Mouse (Mus musculus) left cerebral cortex, postnatal 10 days (tissue): ENCODE results near the gene Atp5k. TPM values are rescaled to one million over a fixed set of nuclear protein-coding genes. Genes with fewer than 3 reads are reported as not detected.

Experiments used
- DNase-seq, 2 experiments: peaks; one replicate each; pipeline ENCODE4 v3.0.0; 2021 to 2022; ENCODE audit warnings: low spot score in 2 of 2, mixed read lengths in 1 of 2; ENCODE audit errors: extremely low spot score in 1 of 2
- intact Hi-C: fragments of 180-260 bp; cut with DNase I; formaldehyde crosslinking; loops from one replicate; pipeline ENCODE4 v1.15.1; 2025
- total RNA-seq, 2 experiments: library from RNA; stranded (reverse); gene quantifications; 2 replicates each; pipeline ENCODE4 v1.2.3; 2021

Atp5k gene
- total RNA-seq, 2 experiments from 2014 or later: 252 to 262 TPM

DNA sequence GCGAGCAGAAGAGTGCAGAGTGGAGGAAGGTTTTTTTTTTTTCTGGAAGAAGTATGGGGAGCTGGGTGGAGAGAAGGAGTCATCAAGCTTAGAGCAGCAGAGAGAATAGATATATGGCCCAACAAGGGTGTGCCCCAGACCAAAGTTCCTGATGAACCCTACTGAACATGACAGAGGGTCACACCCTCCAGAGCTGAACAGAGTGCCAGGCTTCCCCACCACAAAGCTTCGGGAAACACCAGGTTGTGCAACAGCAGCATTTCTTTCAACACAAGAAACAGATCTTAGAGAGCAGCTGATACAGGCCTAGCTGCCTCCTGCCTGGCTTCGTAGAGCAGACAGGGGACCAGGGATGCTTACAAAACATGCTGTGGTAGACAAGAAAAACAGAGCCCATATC, 12.7 kb upstream of the Atp5k start:
- DNase-seq: no peak
- intact Hi-C loops: no loop called here

DNA sequence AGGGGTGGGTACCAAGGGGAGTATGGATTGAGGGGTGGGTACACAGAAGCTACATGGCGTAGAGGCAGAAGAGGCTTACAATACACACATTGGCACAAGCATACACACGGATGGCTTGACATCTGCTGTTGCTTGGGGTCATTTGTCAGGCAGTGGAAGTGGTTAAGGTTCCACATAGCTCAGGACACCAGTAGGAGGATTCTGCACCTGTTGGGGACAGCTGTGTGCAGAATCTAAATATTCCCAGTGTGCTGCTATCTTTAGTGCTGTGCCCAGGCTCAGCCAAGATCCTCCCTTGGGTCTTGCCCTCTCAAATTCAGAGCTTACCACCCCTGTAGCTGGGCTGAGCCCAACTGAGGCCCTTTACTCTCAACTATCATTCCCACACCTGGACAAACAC, 1.9 kb upstream of the Atp5k start:
- DNase-seq: no peak
- intact Hi-C loops: no loop called here

DNA sequence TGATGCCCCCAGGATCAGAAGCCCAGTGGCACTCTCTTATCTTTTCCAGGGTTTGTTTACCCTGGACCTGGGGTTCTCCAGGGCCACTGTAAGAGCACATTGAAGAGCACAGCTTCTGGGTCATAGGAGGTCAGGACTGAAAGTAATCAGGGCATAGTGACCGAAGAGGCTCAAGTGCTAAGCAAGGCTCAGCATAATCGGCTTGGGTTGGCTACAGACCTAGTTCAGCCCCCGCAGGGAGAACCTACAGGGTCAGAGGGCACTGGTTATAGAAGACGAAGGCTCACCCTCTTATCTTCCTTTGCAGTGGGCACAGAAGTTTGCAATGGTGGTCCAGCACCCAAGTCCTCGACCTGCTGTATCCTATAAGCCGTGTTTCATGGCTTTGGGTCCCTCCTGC, 3.1 kb downstream of the Atp5k start:
- DNase-seq: no peak
- intact Hi-C loops: loop anchor here (5.0 kb wide), 1 partner anchor 64 kb away; the partner anchor contains the start of gene Gm42517

DNA sequence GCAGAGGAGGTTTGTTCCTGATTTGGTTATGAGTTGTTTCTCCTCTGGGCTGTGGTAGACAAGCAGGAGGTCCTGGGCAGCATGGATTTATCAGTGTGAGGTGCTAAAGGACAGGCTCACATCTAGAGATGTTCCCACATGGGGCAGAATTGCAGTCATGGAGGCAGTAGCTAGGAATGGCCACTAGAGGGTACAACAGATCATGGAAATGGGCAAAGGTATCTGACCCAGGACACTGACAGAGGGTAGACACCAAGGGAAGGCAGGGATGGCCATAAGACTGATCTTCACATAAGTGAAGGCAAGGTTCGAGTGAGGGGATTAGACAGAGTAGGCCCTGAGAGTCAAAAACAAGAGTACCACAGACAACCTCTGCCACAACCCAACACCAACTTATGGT, 7.1 kb downstream of the Atp5k start:
- DNase-seq: no peak
- intact Hi-C loops: no loop called here

DNA sequence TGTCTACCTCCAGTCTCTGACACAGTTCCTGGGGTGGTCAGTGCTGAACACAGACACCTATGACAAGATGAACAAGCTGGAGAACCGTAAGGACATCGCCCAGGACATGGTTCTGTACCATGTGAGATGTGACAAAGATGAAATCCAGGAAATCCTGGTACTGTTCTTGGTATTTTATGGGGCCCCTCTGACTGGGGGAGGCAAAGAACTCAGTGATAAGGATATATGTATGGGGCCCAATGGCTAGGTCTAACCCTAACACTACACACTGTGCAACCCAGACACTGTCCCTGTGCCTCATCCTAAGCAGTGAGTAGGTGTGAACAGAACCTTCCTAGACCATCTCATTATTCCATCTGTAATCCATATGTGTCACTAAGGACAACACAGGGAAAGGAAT, 10.8 kb downstream of the Atp5k start:
- intact Hi-C loops: no loop called here
- no peak for DNase-seq

DNA sequence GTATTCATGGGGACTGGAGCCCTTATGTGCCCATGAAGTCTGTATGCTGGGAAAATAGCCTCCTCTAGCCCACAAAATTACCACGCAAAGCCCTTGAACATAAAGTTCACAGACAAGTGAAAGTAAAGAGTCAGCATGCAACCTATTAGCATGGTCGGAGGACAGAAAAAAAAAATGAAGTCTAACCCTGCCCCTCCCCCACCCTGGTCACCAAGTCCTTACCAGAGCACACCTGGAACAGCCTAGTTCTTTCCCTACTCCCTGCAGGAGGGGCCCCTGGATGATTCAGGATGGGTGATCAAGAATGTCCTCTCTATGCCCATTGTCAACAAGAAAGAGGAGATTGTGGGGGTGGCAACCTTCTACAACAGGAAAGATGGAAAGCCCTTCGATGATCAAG, 11.5 kb downstream of the Atp5k start:
- intact Hi-C loops: no loop called here
- no peak for DNase-seq

DNA sequence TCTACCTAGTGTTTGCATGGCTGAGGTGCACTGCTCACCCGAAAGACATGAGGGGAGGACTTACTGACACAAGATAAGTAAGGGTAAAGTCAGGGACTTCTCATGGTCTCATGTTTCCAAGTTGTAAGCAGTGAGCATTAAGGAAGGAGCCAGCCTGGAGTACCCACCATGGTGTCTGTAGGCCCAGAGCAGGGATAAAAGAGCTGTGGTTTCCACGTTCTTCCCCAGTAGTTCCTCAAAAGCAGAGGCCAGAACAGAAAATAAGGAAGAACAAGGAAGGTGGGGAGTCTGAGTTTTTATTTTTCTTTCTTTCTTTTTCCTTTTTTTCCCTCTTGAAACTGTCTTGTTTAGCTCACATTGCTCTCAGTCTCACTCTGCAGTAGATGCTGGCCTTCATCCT, 19.5 kb downstream of the Atp5k start:
- no peak for DNase-seq
- intact Hi-C loops: no loop called here

DNA sequence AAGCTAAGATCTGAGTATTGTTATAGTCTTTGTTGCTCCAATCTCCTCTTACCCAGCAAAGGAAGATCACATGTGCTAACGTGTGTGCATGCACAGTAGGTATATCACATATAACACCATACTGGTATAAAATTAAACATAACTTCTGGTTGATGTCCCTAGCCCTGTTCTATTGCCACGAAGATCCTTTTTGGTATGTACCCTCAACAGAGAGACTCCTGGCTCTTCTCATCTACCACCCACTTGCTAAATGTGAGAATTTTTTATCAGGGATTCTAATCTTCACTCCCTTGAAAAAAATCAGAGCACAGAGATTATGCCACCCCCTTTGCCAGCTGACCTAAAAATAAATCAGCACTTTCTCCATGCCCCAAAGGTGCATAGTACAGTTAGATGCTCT, 27.3 kb downstream of the Atp5k start:
- intact Hi-C loops: no loop called here

DNA sequence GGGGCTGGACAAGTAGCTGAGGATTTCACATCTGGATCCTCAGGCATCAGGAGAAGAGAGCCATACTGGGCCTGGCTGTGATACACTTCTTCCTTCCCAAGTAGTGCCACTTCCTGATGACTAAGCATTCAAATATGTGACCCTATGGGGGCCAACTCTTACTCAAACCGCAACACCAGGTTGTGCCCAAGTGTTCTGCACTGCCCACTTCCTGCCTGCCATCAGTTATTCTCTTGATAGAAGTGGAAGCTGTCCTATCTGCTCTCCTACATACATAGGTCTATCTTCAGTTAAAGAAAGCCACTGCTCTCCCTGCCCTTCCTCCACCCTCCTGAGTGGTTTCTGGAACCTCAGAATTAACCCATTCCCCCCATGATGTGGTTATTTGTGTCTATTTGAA, 28.8 kb downstream of the Atp5k start:
- intact Hi-C loops: no loop called here

More for the DNA sequence above, 27.3 kb downstream of the Atp5k start:
- no peak for DNase-seq

DNA sequence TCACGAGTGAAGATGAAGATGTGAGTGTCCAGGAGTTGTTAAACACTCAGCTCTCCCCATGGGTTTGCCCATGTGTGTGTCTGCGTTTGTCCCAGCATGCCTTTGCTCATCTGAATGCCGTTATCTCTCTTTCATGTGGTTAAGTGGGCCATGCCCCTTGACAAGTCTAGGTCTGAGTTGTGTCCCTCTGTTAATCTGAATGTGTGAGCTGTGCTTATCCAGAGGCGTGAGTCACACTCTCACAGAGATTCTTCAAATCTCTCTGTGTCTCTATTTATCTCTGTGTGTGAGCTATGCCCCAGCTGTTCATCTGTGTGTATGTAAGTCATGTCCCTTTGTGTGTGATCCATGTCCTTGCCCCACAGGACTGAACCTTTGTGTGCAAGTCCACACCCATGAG, 30.8 kb downstream of the Atp5k start:
- intact Hi-C loops: no loop called here
- DNase-seq: no peak

More for the DNA sequence above, 28.8 kb downstream of the Atp5k start:
- DNase-seq: no peak

DNA sequence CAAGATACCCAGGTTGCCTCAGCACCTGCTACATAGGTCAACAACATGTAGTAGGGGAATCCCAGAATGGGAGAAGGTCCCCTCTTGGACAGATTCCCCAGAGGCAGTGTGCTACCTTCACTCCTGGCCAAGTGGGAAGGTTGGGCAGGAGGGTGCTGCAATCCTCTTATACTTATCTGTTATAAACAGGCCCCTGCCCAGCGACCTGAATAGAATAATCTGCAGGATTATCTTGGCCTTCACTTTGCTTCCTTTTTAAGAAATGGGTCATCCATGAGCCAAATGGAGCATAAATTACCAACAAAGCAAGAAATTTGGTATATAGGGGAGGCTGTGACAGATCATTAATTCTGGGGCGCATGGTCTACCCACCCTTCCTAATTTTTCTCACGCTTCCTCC, 44.5 kb downstream of the Atp5k start:
- DNase-seq: no peak
- intact Hi-C loops: no loop called here

DNA sequence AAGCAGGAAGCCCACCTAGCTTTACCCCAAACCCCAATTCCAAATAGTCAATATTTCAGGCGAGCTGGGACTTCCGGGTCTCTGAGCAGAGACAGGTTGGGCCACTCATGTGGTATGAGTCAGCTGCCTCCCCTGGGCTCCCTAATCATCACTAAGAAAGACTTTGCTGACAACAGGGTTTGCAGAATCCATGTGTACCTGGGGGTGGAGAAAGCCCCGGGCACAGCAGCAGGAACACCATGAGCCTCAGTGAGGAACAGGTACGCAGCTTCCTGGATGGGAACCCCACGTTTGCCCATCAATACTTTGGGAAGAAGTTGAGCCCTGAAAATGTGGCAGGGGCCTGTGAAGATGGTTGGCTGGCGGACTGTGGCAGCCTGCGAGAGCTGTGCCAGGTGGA, 46.0 kb downstream of the Atp5k start, which contains the start of gene Pde6b:
Pde6b (plus strand) TSS at position 191 of the 400 bp plus-strand sequence.
- intact Hi-C loops: no loop called here
- no peak for DNase-seq

DNA sequence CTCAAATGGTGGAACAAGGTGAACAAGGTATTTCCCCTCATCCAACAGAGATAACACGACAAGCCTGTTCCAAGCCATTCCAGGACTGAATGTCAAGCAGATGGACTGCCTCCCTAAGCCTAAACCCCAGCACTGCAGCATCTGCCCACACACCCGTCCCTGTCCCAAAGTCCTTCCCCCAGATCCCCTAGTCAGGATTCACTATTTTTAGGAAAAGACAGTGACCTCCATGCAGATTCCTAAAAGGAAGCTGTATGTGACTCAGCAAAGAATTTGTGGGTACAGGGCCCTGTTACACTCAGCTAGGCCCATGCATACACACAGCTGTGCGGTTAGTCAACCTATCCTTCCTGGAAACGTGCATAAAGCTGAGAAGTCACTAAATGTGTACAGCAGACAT, 47.8 kb downstream of the Atp5k start:
- DNase-seq: no peak
- intact Hi-C loops: no loop called here

DNA sequence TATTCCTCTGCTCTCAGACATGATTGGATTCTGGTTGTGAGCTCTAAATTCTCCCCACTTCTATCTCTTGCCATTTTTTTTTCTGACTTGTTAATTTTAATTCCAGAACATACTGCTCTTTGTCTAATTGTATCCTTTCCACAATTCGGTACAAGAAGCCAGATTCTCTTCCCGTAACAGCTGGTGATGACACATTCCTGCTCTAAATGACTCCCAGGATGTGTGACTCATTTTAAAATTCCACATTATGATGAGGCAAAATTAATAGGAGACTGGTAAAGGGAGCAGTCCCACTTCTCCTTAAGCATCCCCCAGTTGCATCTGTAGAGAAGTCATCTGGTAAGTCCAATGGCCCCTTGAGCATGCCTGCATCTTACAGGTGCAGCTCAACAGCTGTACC, 48.6 kb downstream of the Atp5k start:
- DNase-seq: no peak
- intact Hi-C loops: no loop called here

Other genes starting within 250 kb of the Atp5k start
- gene Dr1, start 165.6 kb downstream of the Atp5k start, total RNA-seq: 10 to 100 TPM; 36.9 to 37.3 TPM
- 1 to 10 TPM; 7.5 to 7.9 TPM for gene Pigg, start 121.8 kb downstream of the Atp5k start, total RNA-seq
- 10 to 100 TPM; 64.6 to 67.5 TPM for gene Gm42517, start 66.5 kb downstream of the Atp5k start, total RNA-seq
- not detected for gene Pde6b, start 46.1 kb downstream of the Atp5k start, total RNA-seq
- gene Mfsd7a, start 14.4 kb upstream of the Atp5k start, total RNA-seq: under 1 TPM; 0.14 to 0.30 TPM
- gene Pcgf3, start 26.8 kb upstream of the Atp5k start, total RNA-seq: 10 to 100 TPM; 61.4 to 67.5 TPM
- gene Cplx1, start 115.6 kb upstream of the Atp5k start, total RNA-seq: 100 to 1,000 TPM; 381 to 412 TPM
- gene Gak, start 195.3 kb upstream of the Atp5k start, total RNA-seq: 10 to 100 TPM; 88.2 to 97.3 TPM
- gene Tmem175, start 195.3 kb upstream of the Atp5k start, total RNA-seq: 10 to 100 TPM; 36.9 to 38.7 TPM
- 1 to 10 TPM; 6.7 to 8.2 TPM for gene Idua, start 225.9 kb upstream of the Atp5k start, total RNA-seq
- 10 to 100 TPM; 52.6 to 54.6 TPM for gene Dgkq, start 235.2 kb upstream of the Atp5k start, total RNA-seq
- gene Slc26a1, start 241.1 kb upstream of the Atp5k start, total RNA-seq: 1 to 10 TPM; 2.6 to 2.8 TPM